Mouse (Mus musculus) megakaryocyte, embryonic 14.5 days (primary cell): ENCODE measurements at regions not wholly inside any gene's neighbourhood (a gene's known extent, or its start where the extent isn't known, plus 50 kb on each side); places are given as distances from the start of the nearest gene placed in this dataset.

ENCODE experiments used
- H3K27me3 ChIP-seq: replicated peaks from 2 replicates; pipeline ENCODE3; 2012; ENCODE audit warnings: inconsistent platforms
- H3K36me3 ChIP-seq: replicated peaks from 2 replicates; pipeline ENCODE3; 2012; ENCODE audit warnings: low read length, inconsistent platforms, mixed read lengths
- H3K4me1 ChIP-seq: 2 replicates; pipeline ENCODE4 v1.6.1; 2012; ENCODE audit warnings: inconsistent platforms
- H3K4me3 ChIP-seq: replicated peaks from 2 replicates; pipeline ENCODE3; 2012; ENCODE audit warnings: moderate library complexity, mild to moderate bottlenecking, inconsistent platforms
- H3K9me3 ChIP-seq: 2 replicates; pipeline ENCODE4 v1.6.1; 2012; ENCODE audit warnings: inconsistent platforms
- FLI1 ChIP-seq: IDR thresholded peaks from 2 replicates; pipeline ENCODE4 v1.6.1; 2012; ENCODE audit warnings: low read length, inconsistent platforms, mixed read lengths
- GATA1 ChIP-seq: IDR thresholded peaks from 3 replicates; pipeline ENCODE4 v1.6.1; 2012; ENCODE audit warnings: mixed read lengths, low read length, inconsistent platforms, borderline replicate concordance

- Histone ChIP-seq H3K4me3 (no peak overlapping the region), H3K4me1 (no peaks in the 10 kb centered on the region), H3K9me3 (peaks cover 13% of the 10 kb centered on the region; the same call in 1 of the 2 replicates), H3K36me3 (no peaks in the 10 kb centered on the region), H3K27me3 (no peaks in the 10 kb centered on the region)
- TF ChIP-seq GATA1 (no peak), FLI1 (no peak)
Measured at GRCm38 (mm10) chr6:139214488-139214887, 287.3 kb downstream of the Rergl start.

DNA sequence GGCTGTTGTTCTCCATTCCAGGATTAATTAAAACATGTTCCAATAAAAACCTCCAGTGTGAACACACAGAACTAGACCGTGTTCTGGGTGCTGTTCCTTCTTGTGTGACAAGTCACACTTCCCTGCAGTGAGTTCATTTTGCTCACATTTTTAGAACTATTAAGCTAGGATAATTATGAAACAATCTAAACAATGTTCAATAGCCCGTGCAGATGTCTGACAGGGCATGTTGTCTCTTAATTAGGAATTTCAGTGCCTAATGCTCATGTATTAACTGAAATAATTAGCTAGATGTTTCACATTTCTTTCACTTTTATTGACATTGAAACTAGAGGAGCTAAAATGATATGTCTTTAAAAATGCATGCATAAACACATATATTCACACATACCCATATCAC lies 291.5 kb downstream of the Rergl start:
- Histone ChIP-seq H3K27me3 (no peaks in the 10 kb centered on the region), H3K9me3 (peaks cover 12% of the 10 kb centered on the region; the same call in 1 of the 2 replicates)

DNA sequence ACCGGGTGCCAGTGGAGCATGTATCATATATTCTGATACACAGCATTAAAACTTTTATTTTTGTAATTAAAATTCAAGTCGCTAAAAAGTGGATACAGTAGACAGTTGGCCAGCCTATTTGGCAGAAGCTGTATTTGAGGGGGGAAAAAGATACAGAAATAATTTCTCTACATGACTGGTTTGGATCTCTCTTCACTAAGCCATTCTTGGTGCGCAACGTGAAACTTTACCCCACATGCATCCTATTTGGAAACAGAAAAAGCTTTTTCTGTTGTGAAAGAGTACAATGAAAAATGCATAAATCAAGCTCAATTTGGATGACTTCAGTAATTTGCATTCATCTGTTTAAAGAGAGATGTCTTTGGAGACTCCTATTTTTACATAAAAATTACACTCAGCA lies 303.2 kb downstream of the Rergl start:
- peaks cover 20% of the 10 kb centered on the region for H3K9me3 ChIP-seq
- no peaks in the 10 kb centered on the region for H3K36me3 ChIP-seq
- H3K4me1 ChIP-seq: no peaks in the 10 kb centered on the region
- H3K27me3 ChIP-seq: no peaks in the 10 kb centered on the region
- no peak overlapping the region for H3K4me3 ChIP-seq
- TF ChIP-seq GATA1 (no peak), FLI1 (no peak)

More for the DNA sequence above, 291.5 kb downstream of the Rergl start:
- H3K4me3 ChIP-seq: no peak overlapping the region
- H3K36me3 ChIP-seq: no peaks in the 10 kb centered on the region
- TF ChIP-seq GATA1 (no peak), FLI1 (no peak)
- H3K4me1 ChIP-seq: no peaks in the 10 kb centered on the region

GRCm38 (mm10) chr6:139186431-139186830 lies 315.3 kb downstream of the Rergl start:
- H3K4me1 ChIP-seq: no peaks in the 10 kb centered on the region
- H3K27me3 ChIP-seq: no peaks in the 10 kb centered on the region
- TF ChIP-seq GATA1 (no peak), FLI1 (no peak)
- H3K36me3 ChIP-seq: no peaks in the 10 kb centered on the region
- peaks cover 8% of the 10 kb centered on the region for H3K9me3 ChIP-seq
- H3K4me3 ChIP-seq: no peak overlapping the region

GRCm38 (mm10) chr6:139160352-139160751 lies 341.4 kb downstream of the Rergl start:
- no peaks in the 10 kb centered on the region for H3K4me1 ChIP-seq
- H3K9me3 ChIP-seq: peaks cover 12% of the 10 kb centered on the region; the same call in 1 of the 2 replicates
- no peak overlapping the region for H3K4me3 ChIP-seq
- H3K36me3 ChIP-seq: no peaks in the 10 kb centered on the region
- TF ChIP-seq GATA1 (no peak), FLI1 (no peak)
- no peaks in the 10 kb centered on the region for H3K27me3 ChIP-seq

- Histone ChIP-seq H3K27me3 (no peaks in the 10 kb centered on the region), H3K36me3 (no peaks in the 10 kb centered on the region), H3K9me3 (peaks cover 12% of the 10 kb centered on the region; the same call in 1 of the 2 replicates), H3K4me1 (no peaks in the 10 kb centered on the region), H3K4me3 (no peak overlapping the region)
- TF ChIP-seq GATA1 (no peak), FLI1 (no peak)
Measured at GRCm38 (mm10) chr6:139159741-139160140, 342.0 kb downstream of the Rergl start.

GRCm38 (mm10) chr6:139154802-139155201 lies 347.0 kb downstream of the Rergl start:
- peaks cover 5% of the 10 kb centered on the region for H3K9me3 ChIP-seq
- no peak overlapping the region for H3K4me3 ChIP-seq
- TF ChIP-seq GATA1 (no peak), FLI1 (no peak)
- H3K36me3 ChIP-seq: no peaks in the 10 kb centered on the region
- H3K27me3 ChIP-seq: no peaks in the 10 kb centered on the region
- H3K4me1 ChIP-seq: no peaks in the 10 kb centered on the region

- Histone ChIP-seq H3K27me3 (no peaks in the 10 kb centered on the region), H3K36me3 (no peaks in the 10 kb centered on the region), H3K4me1 (no peaks in the 10 kb centered on the region), H3K9me3 (no peaks in the 10 kb centered on the region; the same call in 1 of the 2 replicates), H3K4me3 (no peak overlapping the region)
- TF ChIP-seq GATA1 (no peak), FLI1 (no peak)
Measured at GRCm38 (mm10) chr6:139135693-139136092, 366.1 kb downstream of the Rergl start.

DNA sequence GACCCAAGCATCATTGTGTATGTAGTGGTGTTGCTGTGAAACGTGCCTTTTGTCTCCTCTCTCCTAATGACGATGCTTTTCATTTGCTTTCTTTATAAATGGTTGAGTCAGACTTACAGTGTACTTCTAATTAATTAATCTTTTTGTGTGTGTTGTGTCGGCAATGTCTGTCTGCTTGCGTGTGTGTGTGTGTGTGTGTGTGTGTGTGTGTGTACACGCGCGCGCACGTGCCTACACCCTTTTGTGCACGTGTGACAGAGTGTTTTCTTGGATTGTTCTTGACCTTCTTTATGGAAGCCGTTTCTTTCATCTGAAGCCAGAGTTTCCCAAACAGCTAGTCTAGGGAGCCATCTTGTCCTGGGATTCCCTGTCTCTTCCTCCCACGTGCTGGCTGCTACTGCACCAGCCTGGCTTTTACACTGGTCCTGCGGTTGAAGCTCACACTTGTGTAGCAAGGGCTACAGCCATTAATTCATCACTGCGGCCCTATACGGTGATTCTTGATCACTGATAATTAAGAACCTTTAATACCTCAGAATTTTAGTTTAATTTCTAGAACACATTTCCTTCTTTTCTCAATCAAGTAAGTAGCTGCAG lies 369.6 kb downstream of the Rergl start:
- Histone ChIP-seq H3K27me3 (no peaks in the 10 kb centered on the region), H3K4me1 (no peaks in the 10 kb centered on the region), H3K4me3 (no peak overlapping the region), H3K36me3 (no peaks in the 10 kb centered on the region), H3K9me3 (no peaks in the 10 kb centered on the region; the same call in 1 of the 2 replicates)
- no peak for TF ChIP-seq FLI1
- TF ChIP-seq GATA1: no peak

DNA sequence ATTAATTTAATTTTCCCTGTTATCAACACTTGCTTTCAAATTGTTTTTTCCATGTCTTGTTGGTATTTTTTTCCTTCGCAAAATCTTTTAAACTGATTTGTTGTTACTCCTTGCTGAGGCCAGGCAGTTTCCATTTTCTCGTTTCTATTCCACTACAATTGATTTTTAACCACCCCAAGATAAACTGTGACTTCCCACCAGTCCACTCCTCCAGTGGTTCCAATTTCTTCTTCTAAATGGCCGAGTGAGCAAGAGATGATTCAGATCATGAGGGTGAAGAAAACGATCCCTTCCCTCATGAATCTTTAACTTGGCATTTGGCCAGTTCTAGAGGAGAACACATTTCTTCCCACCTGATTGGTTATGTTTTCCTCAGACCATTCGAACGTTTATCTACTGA lies 393.5 kb downstream of the Rergl start:
- TF ChIP-seq FLI1 (no peak), GATA1 (no peak)
- H3K27me3 ChIP-seq: no peaks in the 10 kb centered on the region
- H3K4me1 ChIP-seq: no peaks in the 10 kb centered on the region
- H3K9me3 ChIP-seq: peaks cover 10% of the 10 kb centered on the region; the same call in 1 of the 2 replicates
- H3K36me3 ChIP-seq: no peaks in the 10 kb centered on the region
- H3K4me3 ChIP-seq: no peak overlapping the region

DNA sequence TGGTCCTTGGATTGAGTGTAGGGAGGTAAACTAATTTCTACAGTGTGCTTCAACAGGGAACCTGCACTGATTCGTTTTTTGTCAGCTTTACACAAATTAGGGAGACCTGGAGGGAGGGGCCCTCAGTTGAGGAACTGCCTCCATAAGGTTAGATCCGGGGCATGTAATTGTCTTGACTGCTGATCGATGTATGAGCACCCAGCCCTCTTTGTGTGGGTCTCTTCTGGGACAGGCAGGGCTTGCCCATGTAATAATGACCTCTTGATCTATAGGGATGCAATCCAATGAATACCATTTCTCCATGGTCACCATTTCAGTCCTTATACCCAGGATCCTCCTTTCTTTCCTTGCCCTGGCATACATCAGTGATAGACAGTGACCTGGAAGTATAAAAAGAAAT lies 398.4 kb downstream of the Rergl start:
- Histone ChIP-seq H3K9me3 (peaks cover 21% of the 10 kb centered on the region), H3K27me3 (no peaks in the 10 kb centered on the region), H3K36me3 (no peaks in the 10 kb centered on the region), H3K4me3 (no peak overlapping the region), H3K4me1 (no peaks in the 10 kb centered on the region)
- no peak for TF ChIP-seq GATA1
- TF ChIP-seq FLI1: no peak
